8 mouse cellular contexts compared by ENCODE assay signal in genomic region chr3:51789389-51789904, GRCm38 (mm10).
DNase-seq lines count a peak whose midpoint lies in the region; ATAC-seq lines count a peak whose summit lies in the region.

No protein-coding gene starts in this region.

- peaks cover 25% of the 10 kb centered on the region for H3K4me1 ChIP-seq in heart, embryonic 12.5 days (replicated peaks)
- H3K4me1 ChIP-seq in brown adipose tissue, adult 24 weeks (ENCODE audit: control insufficient read depth, insufficient read depth, insufficient read length, low read length), result no peaks in the 10 kb centered on the region; the same call in 1 of the 2 replicates
- H3K4me1 ChIP-seq in hindbrain, embryonic 13.5 days (replicated peaks), result peaks cover 51% of the 10 kb centered on the region
- peaks cover 61% of the 10 kb centered on the region for H3K4me1 ChIP-seq in midbrain, embryonic 10.5 days

- H3K27ac ChIP-seq in heart, embryonic 12.5 days (ENCODE audit: poor library complexity, severe bottlenecking), result peak overlapping the region; percentile 79
- H3K27ac ChIP-seq in brown adipose tissue, adult 24 weeks (replicated peaks; ENCODE audit: low read depth, low read length), result peak overlapping the region; percentile 52
- H3K27ac ChIP-seq in hindbrain, embryonic 13.5 days, result peak overlapping the region; percentile 93
- peak overlapping the region; percentile 93 for H3K27ac ChIP-seq in midbrain, embryonic 10.5 days (replicated peaks)

- no peak for DNase-seq in heart, postnatal 25 days (ENCODE audit: low spot score)
- no peak for DNase-seq in midbrain, embryonic 10.5 days (ENCODE audit: low spot score)
- DNase-seq in cerebellum, adult 11 months, result no peak
- DNase-seq in frontal cortex, postnatal 36 days (ENCODE audit: low spot score in 2 of 2), result no peak

- peak overlapping the region; percentile 64 for H3K4me2 ChIP-seq in heart, embryonic 12.5 days
- peak overlapping the region; percentile 51 for H3K4me2 ChIP-seq in hindbrain, embryonic 13.5 days

- ATAC-seq in heart, embryonic 12.5 days (ENCODE audit: insufficient number of reproducible peaks, low FRiP score), result no peak
- peak; percentile 26; the same call in 1 of the 2 replicates for ATAC-seq in hindbrain, embryonic 13.5 days (ENCODE audit: low FRiP score)
- ATAC-seq in inflammation-experienced regulatory T-cells, adult 6 months, result no peak

- no peaks in the 10 kb centered on the region for H3K36me3 ChIP-seq in heart, embryonic 12.5 days
- no peaks in the 10 kb centered on the region for H3K36me3 ChIP-seq in hindbrain, embryonic 13.5 days
- 0 out of 2 replicates have a peak, but pooled peaks cover 3% of the 10 kb centered on the region for H3K36me3 ChIP-seq in midbrain, embryonic 10.5 days

- H3K4me3 ChIP-seq in heart, embryonic 12.5 days, result peak overlapping the region; percentile 49
- peak overlapping the region; percentile 50 for H3K4me3 ChIP-seq in brown adipose tissue, adult 24 weeks (ENCODE audit: insufficient read depth, low read depth, low read length)
- H3K4me3 ChIP-seq in hindbrain, embryonic 13.5 days, result 0 out of 2 replicates have a peak overlapping the region, but pooled peaks have one; percentile 20
- peak overlapping the region; percentile 44 for H3K4me3 ChIP-seq in midbrain, embryonic 10.5 days

- H3K9me3 ChIP-seq in heart, embryonic 12.5 days (replicated peaks), result 0 out of 2 replicates have a peak, but pooled peaks cover 2% of the 10 kb centered on the region
- H3K9me3 ChIP-seq in hindbrain, embryonic 13.5 days, result no peaks in the 10 kb centered on the region
- H3K9me3 ChIP-seq in midbrain, embryonic 10.5 days (replicated peaks), result no peaks in the 10 kb centered on the region; the same call in 1 of the 2 replicates

- H3K27me3 ChIP-seq in heart, embryonic 12.5 days (replicated peaks), result no peaks in the 10 kb centered on the region
- H3K27me3 ChIP-seq in hindbrain, embryonic 13.5 days, result no peaks in the 10 kb centered on the region
- H3K27me3 ChIP-seq in midbrain, embryonic 10.5 days (ENCODE audit: low read depth, poor library complexity, severe bottlenecking), result no peaks in the 10 kb centered on the region

- 58% methylated on average over 10 of the region's 10 CpGs for WGBS in heart, embryonic 12.5 days
- 17% methylated on average over 10 of the region's 10 CpGs for WGBS in hindbrain, embryonic 13.5 days
- 21% methylated on average over 10 of the region's 10 CpGs for WGBS in midbrain, embryonic 10.5 days

- peak overlapping the region; percentile 67 for H3K9ac ChIP-seq in heart, embryonic 12.5 days
- peak overlapping the region; percentile 61 for H3K9ac ChIP-seq in hindbrain, embryonic 13.5 days

- intact Hi-C loops in heart, postnatal 25 days (cut with DNase I), result loop anchor here (5.0 kb wide), 1 partner anchor 87 kb away; no protein-coding TSS in a partner anchor
